Mouse (Mus musculus): Measurements from ENCODE around the gene Adam1b. TPM values are rescaled to one million over a fixed set of nuclear protein-coding genes. Genes with fewer than 3 reads are reported as not detected.
"Not testable (repeated sequence)": the region's sequence is repeated elsewhere in the genome, so short reads cannot be mapped to it uniquely, and the experiment has no call there.

The Adam1b gene
- polyA plus RNA-seq, 1 experiment: not detected

DNA sequence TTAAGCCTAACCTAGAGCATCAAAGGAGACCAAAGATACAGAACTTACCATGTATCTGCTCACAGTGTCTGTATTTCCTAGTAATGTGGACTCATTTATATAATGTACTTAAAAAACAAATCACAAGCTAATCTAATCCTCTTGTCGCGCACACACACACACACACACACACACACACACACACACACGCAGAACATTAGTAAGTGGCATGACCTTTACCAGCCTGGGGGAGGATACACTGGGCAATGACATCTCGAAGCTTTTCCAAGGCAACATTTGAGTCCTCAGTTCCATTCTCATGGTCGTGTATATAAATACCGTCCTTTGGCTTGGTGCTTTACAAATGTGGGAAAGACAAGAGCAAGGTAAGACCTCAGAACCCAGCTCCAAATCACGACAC, 23.3 kb upstream of the Adam1b start:
- H3K27ac ChIP-seq (ENCODE audit: insufficient read depth, low read depth, low read length): no peak overlapping the region
- DNase-seq: no peak

DNA sequence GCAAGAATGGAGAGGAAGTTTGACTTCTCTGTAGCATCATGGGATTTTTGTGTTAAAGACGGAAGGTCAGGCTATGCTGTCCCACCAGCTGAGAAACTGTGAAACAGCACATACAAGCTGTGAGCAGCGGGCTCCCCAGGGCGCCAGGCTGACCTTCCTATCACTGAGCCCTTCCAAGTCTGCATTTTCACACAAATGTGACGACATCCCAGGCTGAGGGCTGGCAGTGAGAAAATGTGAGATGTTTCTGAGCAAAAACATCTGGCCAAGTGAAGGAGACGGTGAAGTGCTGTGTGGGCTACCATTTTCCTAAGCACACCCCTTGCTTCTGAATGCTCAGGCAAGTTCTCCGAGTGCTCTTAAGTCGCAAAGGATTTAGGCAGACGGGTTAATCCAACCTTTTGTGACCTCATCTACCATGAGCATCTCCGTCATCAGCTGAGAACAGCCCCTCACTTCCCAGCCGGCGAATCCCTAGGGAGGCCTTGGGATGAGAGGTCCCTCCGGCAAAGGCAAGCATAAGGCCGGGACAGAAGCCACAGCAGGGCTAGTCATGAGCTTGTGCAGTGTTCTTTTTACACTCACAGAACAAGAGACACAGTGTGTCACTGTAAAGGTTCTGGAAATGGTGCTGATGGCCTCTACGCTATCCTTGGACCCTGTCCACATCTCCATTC, 22.7 kb upstream of the Adam1b start:
- no peak overlapping the region for H3K27ac ChIP-seq (ENCODE audit: insufficient read depth, low read depth, low read length)
- DNase-seq: no peak
- WGBS: 86% methylated on average over 14 of the region's 14 CpGs
- H3K27me3 ChIP-seq (replicated peaks; ENCODE audit: control insufficient read depth, insufficient read depth, low read length): no peaks in the 10 kb centered on the region
- no peak overlapping the region for H3K4me3 ChIP-seq (ENCODE audit: insufficient read depth, low read depth, low read length)
- peaks cover 8% of the 10 kb centered on the region for H3K36me3 ChIP-seq (ENCODE audit: control insufficient read depth, insufficient read depth, low read length)
- H3K4me1 ChIP-seq (ENCODE audit: control insufficient read depth, insufficient read depth, low read length): no peaks in the 10 kb centered on the region
- TF ChIP-seq POLR2A (IDR thresholded peaks at IDR 0.05; ENCODE audit: low read depth, low read length): no peak
- no peak for TF ChIP-seq CTCF (conservative IDR thresholded peaks at IDR 0.05; ENCODE audit: insufficient read depth, insufficient read length, low read depth, low read length)

More for the DNA sequence above, 23.3 kb upstream of the Adam1b start:
- H3K27me3 ChIP-seq (replicated peaks; ENCODE audit: control insufficient read depth, insufficient read depth, low read length): no peaks in the 10 kb centered on the region
- H3K4me3 ChIP-seq (ENCODE audit: insufficient read depth, low read depth, low read length): no peak overlapping the region
- 86% methylated on average over 7 of the region's 7 CpGs for WGBS
- H3K4me1 ChIP-seq (ENCODE audit: control insufficient read depth, insufficient read depth, low read length): no peaks in the 10 kb centered on the region
- TF ChIP-seq CTCF (conservative IDR thresholded peaks at IDR 0.05; ENCODE audit: insufficient read depth, insufficient read length, low read depth, low read length) (no peak), POLR2A (IDR thresholded peaks at IDR 0.05; ENCODE audit: low read depth, low read length) (no peak)
- H3K36me3 ChIP-seq (ENCODE audit: control insufficient read depth, insufficient read depth, low read length): peaks cover 8% of the 10 kb centered on the region

GRCm38 (mm10) chr5:121519758-121520157, 16.5 kb upstream of the Adam1b start:
- H3K27me3 ChIP-seq (replicated peaks; ENCODE audit: control insufficient read depth, insufficient read depth, low read length); DNase-seq; H3K4me3 ChIP-seq (ENCODE audit: insufficient read depth, low read depth, low read length); H3K4me1 ChIP-seq (ENCODE audit: control insufficient read depth, insufficient read depth, low read length); H3K27ac ChIP-seq (ENCODE audit: insufficient read depth, low read depth, low read length); H3K36me3 ChIP-seq (ENCODE audit: control insufficient read depth, insufficient read depth, low read length): not testable (repeated sequence)
- 86% methylated on average over 11 of the region's 17 CpGs for WGBS

GRCm38 (mm10) chr5:121518983-121519382, 15.7 kb upstream of the Adam1b start:
- WGBS: 88% methylated on average over 9 of the region's 9 CpGs
- Histone ChIP-seq H3K27me3 (replicated peaks; ENCODE audit: control insufficient read depth, insufficient read depth, low read length) (no peaks in the 10 kb centered on the region), H3K27ac (ENCODE audit: insufficient read depth, low read depth, low read length) (no peak overlapping the region), H3K4me1 (ENCODE audit: control insufficient read depth, insufficient read depth, low read length) (no peaks in the 10 kb centered on the region), H3K4me3 (ENCODE audit: insufficient read depth, low read depth, low read length) (no peak overlapping the region), H3K36me3 (ENCODE audit: control insufficient read depth, insufficient read depth, low read length) (peaks cover 3% of the 10 kb centered on the region; the same call in 1 of the 2 replicates)
- TF ChIP-seq POLR2A (IDR thresholded peaks at IDR 0.05; ENCODE audit: low read depth, low read length): no peak
- TF ChIP-seq CTCF (conservative IDR thresholded peaks at IDR 0.05; ENCODE audit: insufficient read depth, insufficient read length, low read depth, low read length): no peak
- DNase-seq: no peak

DNA sequence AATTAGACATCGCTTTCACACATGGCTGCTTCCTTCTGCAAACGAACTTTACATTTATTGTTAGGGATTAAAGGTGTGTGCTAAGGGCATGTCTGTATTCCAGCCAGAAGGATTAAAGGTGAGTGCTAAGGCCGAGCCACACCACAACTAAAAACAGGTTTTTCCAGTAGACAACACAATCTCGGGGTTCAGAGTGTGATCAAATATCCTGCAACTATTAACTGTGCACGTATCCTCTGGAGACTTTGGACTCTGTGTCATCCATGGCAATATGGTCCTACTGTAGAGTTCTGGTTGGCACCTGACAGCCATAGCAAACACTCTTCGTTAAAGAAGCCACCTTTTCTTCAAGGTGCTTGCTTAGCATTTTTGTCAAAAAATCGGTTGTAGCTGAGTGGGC, 6.8 kb upstream of the Adam1b start:
- Histone ChIP-seq H3K4me3 (ENCODE audit: insufficient read depth, low read depth, low read length) (no peak overlapping the region), H3K27ac (ENCODE audit: insufficient read depth, low read depth, low read length) (no peak overlapping the region), H3K36me3 (ENCODE audit: control insufficient read depth, insufficient read depth, low read length) (no peaks in the 10 kb centered on the region), H3K4me1 (ENCODE audit: control insufficient read depth, insufficient read depth, low read length) (no peaks in the 10 kb centered on the region), H3K27me3 (replicated peaks; ENCODE audit: control insufficient read depth, insufficient read depth, low read length) (no peaks in the 10 kb centered on the region)
- TF ChIP-seq POLR2A (IDR thresholded peaks at IDR 0.05; ENCODE audit: low read depth, low read length) (no peak), CTCF (conservative IDR thresholded peaks at IDR 0.05; ENCODE audit: insufficient read depth, insufficient read length, low read depth, low read length) (no peak)
- 60% methylated on average over 7 of the region's 7 CpGs for WGBS
- DNase-seq: no peak

GRCm38 (mm10) chr5:121506846-121507245, 3.6 kb upstream of the Adam1b start:
- H3K27ac ChIP-seq (ENCODE audit: insufficient read depth, low read depth, low read length): no peak overlapping the region
- no peaks in the 10 kb centered on the region for H3K36me3 ChIP-seq (ENCODE audit: control insufficient read depth, insufficient read depth, low read length)

DNA sequence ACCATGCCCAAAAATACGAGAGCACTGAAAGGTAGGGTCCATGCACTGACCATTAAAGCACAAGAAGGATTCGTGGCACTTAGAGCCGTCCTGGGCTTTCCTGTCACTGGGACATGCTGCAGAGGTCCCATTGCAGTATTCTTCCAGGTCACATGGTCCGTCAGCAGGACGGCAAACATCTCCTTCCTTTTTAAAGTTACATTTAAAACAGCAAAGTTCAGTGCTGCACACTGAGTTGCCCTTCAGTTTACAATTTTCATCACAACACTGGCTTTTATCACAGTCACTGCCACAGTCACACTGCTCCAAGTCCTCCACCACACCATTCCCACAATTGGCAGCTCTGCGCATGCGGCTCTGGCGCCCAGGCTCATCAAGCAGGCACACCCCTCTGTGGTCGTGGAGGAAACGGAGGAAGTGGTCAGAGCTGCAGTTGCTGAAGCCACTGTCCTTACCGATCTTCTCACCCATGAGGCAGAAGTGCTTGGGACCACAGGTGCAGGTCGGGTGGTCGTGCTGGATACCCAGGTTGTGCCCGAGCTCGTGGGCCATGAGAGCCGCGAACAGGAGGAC, 1.7 kb downstream of the Adam1b start:
- H3K36me3 ChIP-seq (ENCODE audit: control insufficient read depth, insufficient read depth, low read length); H3K27me3 ChIP-seq (replicated peaks; ENCODE audit: control insufficient read depth, insufficient read depth, low read length); DNase-seq; H3K4me1 ChIP-seq (ENCODE audit: control insufficient read depth, insufficient read depth, low read length); H3K4me3 ChIP-seq (ENCODE audit: insufficient read depth, low read depth, low read length); H3K27ac ChIP-seq (ENCODE audit: insufficient read depth, low read depth, low read length): not testable (repeated sequence)
- 60% methylated on average over 11 of the region's 17 CpGs for WGBS

More at GRCm38 (mm10) chr5:121506846-121507245, 3.6 kb upstream of the Adam1b start:
- 91% methylated on average over 1 of the region's 1 CpGs for WGBS
- no peaks in the 10 kb centered on the region for H3K27me3 ChIP-seq (replicated peaks; ENCODE audit: control insufficient read depth, insufficient read depth, low read length)
- TF ChIP-seq CTCF (conservative IDR thresholded peaks at IDR 0.05; ENCODE audit: insufficient read depth, insufficient read length, low read depth, low read length) (no peak), POLR2A (IDR thresholded peaks at IDR 0.05; ENCODE audit: low read depth, low read length) (no peak)
- no peak overlapping the region for H3K4me3 ChIP-seq (ENCODE audit: insufficient read depth, low read depth, low read length)
- DNase-seq: no peak
- no peaks in the 10 kb centered on the region for H3K4me1 ChIP-seq (ENCODE audit: control insufficient read depth, insufficient read depth, low read length)

All from kidney, adult 2 months (tissue).